Mouse (Mus musculus) ES-Bruce4 (cell line): ENCODE data around the gene Arhgap44.

Source experiments
- CTCF ChIP-seq: IDR thresholded peaks from one replicate; pipeline ENCODE4 v1.8.1; 2011; ENCODE audit warnings: low read depth, low read length
- EP300 ChIP-seq: IDR thresholded peaks from 2 replicates; pipeline ENCODE4 v1.6.1; 2011; ENCODE audit warnings: low read depth, low read length; ENCODE audit not compliant: insufficient read depth
- POLR2A ChIP-seq: IDR thresholded peaks from one replicate; pipeline ENCODE4 v1.8.1; 2011; ENCODE audit warnings: low read length; ENCODE audit not compliant: insufficient read depth

DNA sequence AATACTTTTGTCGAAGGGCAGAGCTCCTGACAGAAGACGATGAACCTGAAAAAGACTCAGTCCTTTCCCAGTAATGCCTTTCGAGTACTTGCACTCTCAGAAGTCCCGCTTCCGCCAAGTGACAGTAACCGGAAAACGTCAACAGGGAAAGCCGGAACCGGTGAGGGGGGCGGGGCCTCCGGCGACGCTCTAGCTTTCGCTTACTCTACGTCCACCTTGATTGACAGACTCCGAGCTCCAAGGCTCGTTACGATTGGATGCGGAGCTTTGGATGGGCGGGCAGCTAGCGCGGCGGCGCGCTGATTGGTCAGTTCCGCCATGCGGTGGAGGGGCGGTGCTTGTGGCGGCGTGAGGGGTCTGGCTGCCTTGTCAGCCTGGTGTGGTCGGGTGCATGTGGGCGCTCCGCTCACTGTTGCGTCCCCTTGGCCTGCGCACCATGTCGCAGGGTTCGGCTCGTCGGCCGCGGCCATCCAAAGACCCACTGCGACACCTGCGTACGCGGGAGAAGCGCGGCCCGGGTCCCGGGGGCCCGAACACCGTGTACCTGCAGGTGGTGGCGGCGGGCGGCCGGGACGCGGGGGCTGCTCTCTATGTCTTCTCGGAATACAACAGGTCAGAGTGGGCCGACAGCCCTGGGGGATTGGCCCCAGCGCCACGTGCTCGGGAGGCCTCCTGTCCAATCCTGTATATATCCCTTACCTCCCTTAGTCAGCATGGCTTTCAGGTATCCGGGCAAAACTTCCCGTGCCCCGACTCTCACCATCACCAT, 183.9 kb downstream of the Arhgap44 start, which contains the start of gene Elac2:
- no peak for TF ChIP-seq EP300
- peak; percentile 7 for TF ChIP-seq POLR2A
- no peak for TF ChIP-seq CTCF
